Mouse (Mus musculus) megakaryocyte progenitor cell, adult 5-6 weeks (primary cell): ENCODE measurements at regions not wholly inside any gene's neighbourhood (a gene's known extent, or its start where the extent isn't known, plus 50 kb on each side); places are given as distances from the start of the nearest gene placed in this dataset.
A peak's percentile ranks its signal among the peaks of the same experiment; 100 is the strongest.

Source experiments
- ATAC-seq: replicated peaks from 2 replicates; pipeline ENCODE4 v1.8.0; 2016; ENCODE audit warnings: mild to moderate bottlenecking, moderate TSS enrichment, inconsistent platforms; ENCODE audit not compliant: poor library complexity

DNA sequence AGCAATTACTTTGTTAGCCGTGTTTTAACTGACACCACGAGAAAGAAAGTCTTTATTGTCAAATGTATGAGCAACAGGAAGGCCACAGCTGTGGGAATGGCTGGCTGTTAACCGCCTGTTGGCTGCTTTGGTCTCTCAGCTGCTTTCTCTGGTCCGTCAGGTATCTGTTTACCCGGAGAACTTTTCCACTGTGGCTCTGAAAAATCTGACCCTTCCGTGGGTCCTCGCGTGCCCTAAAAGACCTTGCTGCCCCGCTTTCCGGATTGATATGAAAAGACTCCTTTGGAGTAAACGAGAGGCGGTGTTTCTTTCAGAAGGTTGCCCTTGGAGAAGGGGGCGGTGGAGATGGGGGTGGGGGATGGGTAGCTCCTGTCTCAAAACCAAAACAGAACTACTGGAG is 75.9 kb downstream of the Sox14 start:
- ATAC-seq = no peak

DNA sequence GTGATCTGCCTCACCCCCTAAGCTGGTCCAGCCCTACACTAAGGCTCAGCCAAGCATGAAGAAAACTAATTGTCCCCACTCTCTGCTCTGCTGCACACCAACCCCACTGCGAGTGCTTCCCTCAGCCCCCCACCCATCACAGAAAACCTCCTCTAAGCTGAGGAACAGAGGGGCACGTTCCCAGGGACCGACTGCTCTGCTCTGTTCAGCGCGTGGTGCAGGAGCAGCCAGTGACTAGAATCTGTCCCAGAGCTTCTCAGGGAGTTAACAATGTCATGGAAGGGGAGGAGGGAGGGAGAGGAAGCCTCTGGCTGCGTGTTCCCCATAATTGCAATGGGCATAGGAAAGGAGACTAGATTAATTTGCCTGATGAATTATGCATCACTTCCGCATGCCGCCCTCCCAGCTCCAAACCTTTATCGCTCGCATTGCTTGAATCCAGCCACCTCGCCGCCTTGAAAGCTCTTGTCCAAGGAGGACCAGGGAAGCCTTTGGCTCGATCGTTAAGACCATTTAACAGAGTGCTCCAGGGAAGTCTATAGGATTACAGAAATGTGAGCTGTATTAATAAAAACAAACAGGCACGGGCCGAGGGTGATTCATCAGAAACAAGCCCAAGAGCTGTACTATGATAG is 76.5 kb downstream of the Sox14 start:
- peak; percentile 48 for ATAC-seq

DNA sequence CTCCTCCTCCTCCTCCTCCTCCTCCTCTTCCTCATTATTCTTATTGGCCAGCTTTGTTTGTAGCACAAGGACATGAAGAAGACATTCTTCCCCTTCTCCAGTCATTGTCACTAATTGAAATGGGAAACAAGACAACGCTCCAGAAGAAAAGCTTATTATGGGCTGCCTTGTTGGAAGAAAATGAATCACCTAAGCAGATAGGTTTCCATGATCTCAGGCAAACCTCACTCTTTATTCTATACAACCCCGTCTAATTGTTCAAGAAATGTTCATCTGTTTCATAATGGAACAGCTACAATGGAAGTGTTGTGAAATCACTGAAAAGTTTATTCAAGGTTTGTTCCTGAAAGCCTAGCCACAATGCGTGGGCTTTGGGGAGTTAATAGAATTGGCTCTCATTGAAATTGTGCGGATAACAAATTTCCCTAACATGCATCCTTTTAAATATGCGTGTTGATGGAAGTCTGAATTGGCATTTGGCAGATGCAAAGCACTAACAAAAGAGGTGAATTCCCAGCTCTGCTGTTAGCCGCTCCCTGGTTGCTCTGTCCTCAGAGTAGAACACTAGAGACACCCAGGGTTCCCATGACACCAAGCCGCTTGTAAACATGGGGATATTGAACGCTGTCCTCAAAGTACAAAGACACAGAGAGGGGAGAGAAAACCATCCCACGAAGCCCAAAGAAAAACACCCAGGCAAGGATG is 78.8 kb downstream of the Sox14 start:
- ATAC-seq = no peak

DNA sequence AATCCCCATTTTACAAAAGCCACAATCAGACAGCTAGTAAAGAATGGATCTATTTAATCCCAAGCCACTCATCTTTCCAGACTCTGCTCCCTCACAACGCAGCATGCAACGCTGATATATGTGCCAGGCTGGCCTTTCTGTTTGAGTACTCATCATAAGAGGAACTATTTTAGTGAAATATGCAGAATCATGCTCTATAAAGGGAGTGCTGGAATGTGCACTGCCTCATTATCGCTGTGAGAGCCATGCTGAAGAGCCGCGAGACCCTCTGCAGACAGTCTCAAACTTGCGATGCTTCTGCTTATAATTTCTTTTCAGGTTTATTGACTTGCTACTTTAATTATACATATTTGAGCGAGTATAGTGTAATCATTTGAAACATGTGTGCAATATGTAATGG is 75.6 kb upstream of the Cldn18 start:
- no peak; the same call in 1 of the 2 replicates for ATAC-seq

DNA sequence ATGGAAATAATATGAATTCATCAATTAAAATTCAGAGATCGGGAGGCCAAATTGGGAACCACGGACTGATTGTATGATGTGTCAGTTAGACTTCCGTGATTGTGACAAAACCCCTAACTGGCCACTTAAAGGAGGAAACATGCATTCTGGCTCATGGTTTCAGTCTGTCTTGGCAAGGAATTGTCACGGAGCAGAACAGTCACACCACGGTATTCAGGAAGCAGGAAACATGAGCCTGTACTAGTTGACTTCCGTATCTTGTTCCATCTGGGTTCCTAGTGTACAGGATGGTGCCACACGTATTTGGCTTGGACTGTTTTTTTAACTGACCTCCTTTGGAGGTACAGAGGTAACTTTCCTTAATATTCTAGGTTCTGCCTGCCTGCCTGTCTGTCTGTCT is 69.8 kb upstream of the Cldn18 start:
- peak; percentile 83 for ATAC-seq

- no peak for ATAC-seq
Observed at GRCm38 (mm10) chr9:99783156-99783555, 66.1 kb upstream of the Cldn18 start.

GRCm38 (mm10) chr9:99782364-99783119 is 65.5 kb upstream of the Cldn18 start:
- no peak for ATAC-seq

DNA sequence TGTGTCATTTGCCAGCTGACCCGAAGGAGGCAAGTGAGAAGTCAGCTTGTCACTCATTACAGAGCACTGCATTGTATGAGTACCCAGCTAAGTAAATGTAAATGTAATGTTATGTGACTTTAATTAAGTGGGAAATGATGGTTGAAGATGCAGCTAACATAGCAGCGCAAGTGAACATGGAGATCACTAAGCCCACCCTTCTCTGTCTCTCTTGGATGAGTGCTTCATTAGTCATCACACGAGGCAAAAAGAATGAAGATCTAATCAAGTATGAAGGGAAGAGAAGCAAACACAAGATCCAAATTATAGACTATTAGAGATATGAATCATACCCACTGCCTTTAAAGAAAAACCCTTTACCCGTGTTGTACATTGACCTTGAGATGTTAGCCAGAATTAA is 61.8 kb upstream of the Cldn18 start:
- no peak for ATAC-seq

- no peak for ATAC-seq
Observed at GRCm38 (mm10) chr9:99770696-99771095, 53.6 kb upstream of the Cldn18 start.
